In the genomic region with DNA sequence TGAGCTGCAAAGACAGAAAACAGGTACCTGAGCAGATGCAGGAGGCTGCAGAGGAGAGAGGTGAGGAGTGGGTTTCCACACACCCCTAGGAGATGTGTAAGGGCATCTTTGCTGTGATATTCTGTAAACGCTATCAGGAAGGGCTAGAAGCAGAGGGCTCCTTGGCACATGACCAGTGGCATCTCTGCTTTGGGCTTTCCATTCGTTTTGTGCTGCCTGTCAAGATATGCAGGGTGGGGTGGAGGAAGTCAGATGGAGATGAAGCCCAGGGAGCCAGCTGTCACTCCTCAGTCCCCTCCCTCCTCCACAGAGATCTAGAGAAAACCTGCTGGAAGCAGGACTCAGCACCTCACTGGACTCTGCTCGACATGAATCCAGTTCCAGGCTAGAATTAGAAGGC, we compare ENCODE assay signal across 11 mouse cellular contexts.
DNase-seq lines count a peak whose midpoint lies in the region; ATAC-seq lines count a peak whose summit lies in the region.
"Had no signal": no experiment of that assay in that cellular context is flagged by ENCODE, and none has a peak within 500 bp of the region (broad histone marks: within the 10 kb centered on the region; RNA-seq: fewer than 3 reads in every experiment).

No protein-coding gene starts in this region.

- no peaks in the 10 kb centered on the region for H3K9me3 ChIP-seq in heart, embryonic 13.5 days
- H3K9me3 ChIP-seq in liver, embryonic 12.5 days (replicated peaks), result no peaks in the 10 kb centered on the region
- H3K9me3 ChIP-seq: forebrain, embryonic 12.5 days; hindbrain, embryonic 13.5 days had no signal

- H3K4me3 ChIP-seq in heart, embryonic 13.5 days, result no peak overlapping the region
- H3K4me3 ChIP-seq in liver, embryonic 12.5 days, result no peak overlapping the region
- H3K4me3 ChIP-seq: forebrain, embryonic 12.5 days; hindbrain, embryonic 13.5 days had no signal

- H3K9ac ChIP-seq in heart, embryonic 13.5 days, result peak overlapping the region; percentile 44; the same call in 1 of the 2 replicates
- no peak overlapping the region for H3K9ac ChIP-seq in liver, embryonic 12.5 days
- H3K9ac ChIP-seq: forebrain, embryonic 12.5 days; hindbrain, embryonic 13.5 days had no signal

- WGBS in heart, embryonic 13.5 days, result 19% methylated on average over 3 of the region's 3 CpGs
- 16% methylated on average over 3 of the region's 3 CpGs for WGBS in liver, embryonic 12.5 days (ENCODE audit: insufficient replicate concordance)

- peaks cover 65% of the 10 kb centered on the region for H3K4me1 ChIP-seq in heart, embryonic 13.5 days
- H3K4me1 ChIP-seq in liver, embryonic 12.5 days, result peaks cover 41% of the 10 kb centered on the region

- ATAC-seq in heart, embryonic 13.5 days (ENCODE audit: extremely low read depth, insufficient number of reproducible peaks, low FRiP score, low TSS enrichment), result no peak
- ATAC-seq in liver, embryonic 12.5 days, result peak; percentile 83

- H3K4me2 ChIP-seq in heart, embryonic 13.5 days, result no peak overlapping the region
- H3K4me2 ChIP-seq in liver, embryonic 12.5 days, result peak overlapping the region; percentile 25; the same call in 1 of the 2 replicates
- H3K4me2 ChIP-seq: forebrain, embryonic 12.5 days; hindbrain, embryonic 13.5 days had no signal

- DNase-seq in heart, adult 9 months (ENCODE audit: low spot score in 2 of 2), result no peak
- DNase-seq in spleen, adult 12 weeks (ENCODE audit: low spot score), result peak; percentile 47
- no peak for DNase-seq in spleen, adult 18-20 months
- no peak for DNase-seq in frontal cortex, postnatal 14 days (ENCODE audit: low spot score in 2 of 2)
- DNase-seq in layer of hippocampus, postnatal 25 days (ENCODE audit: extremely low spot score in 1 of 2, low spot score in 1 of 2), result no peak
- no peak for DNase-seq in kidney, adult 11 months
- DNase-seq: right cerebral cortex, postnatal 14 days had no signal

- peak overlapping the region; percentile 75 for H3K27ac ChIP-seq in heart, embryonic 13.5 days (replicated peaks)
- peak overlapping the region; percentile 45; the same call in 1 of the 2 replicates for H3K27ac ChIP-seq in liver, embryonic 12.5 days
- H3K27ac ChIP-seq: forebrain, embryonic 12.5 days; hindbrain, embryonic 13.5 days had no signal

- H3K27me3 ChIP-seq in heart, embryonic 13.5 days (replicated peaks), result no peaks in the 10 kb centered on the region
- 0 out of 2 replicates have a peak, but pooled peaks cover 13% of the 10 kb centered on the region for H3K27me3 ChIP-seq in liver, embryonic 12.5 days (replicated peaks)
- H3K27me3 ChIP-seq: forebrain, embryonic 12.5 days; hindbrain, embryonic 13.5 days had no signal

- no peaks in the 10 kb centered on the region for H3K36me3 ChIP-seq in heart, embryonic 13.5 days
- H3K36me3 ChIP-seq in liver, embryonic 12.5 days, result no peaks in the 10 kb centered on the region
- H3K36me3 ChIP-seq: forebrain, embryonic 12.5 days; hindbrain, embryonic 13.5 days had no signal
